Mouse (Mus musculus) testis, adult 2 months (tissue): ENCODE results near the gene Diaph3. TPM values are rescaled to one million over a fixed set of nuclear protein-coding genes. Genes with fewer than 3 reads are reported as not detected.

Source experiments
- H3K27ac ChIP-seq: fragments of 200-500 bp; 2 replicates; pipeline ENCODE4 v1.5.1; 2012; ENCODE audit warnings: low read depth, low read length; ENCODE audit not compliant: control insufficient read depth, insufficient read depth
- H3K27me3 ChIP-seq: fragments of 200-500 bp; 2 replicates; pipeline ENCODE4 v1.6.1; 2012; ENCODE audit warnings: mild to moderate bottlenecking, low read length, moderate library complexity; ENCODE audit not compliant: control insufficient read depth, insufficient read depth
- H3K36me3 ChIP-seq: fragments of 200-500 bp; 2 replicates; pipeline ENCODE4 v1.6.1; 2012; ENCODE audit warnings: mild to moderate bottlenecking, low read length; ENCODE audit not compliant: control insufficient read depth, insufficient read depth
- H3K4me1 ChIP-seq: fragments of 200-500 bp; 2 replicates; pipeline ENCODE4 v1.6.1; 2012; ENCODE audit warnings: low read length; ENCODE audit not compliant: control insufficient read depth, insufficient read depth
- H3K4me3 ChIP-seq: fragments of 200-500 bp; 2 replicates; pipeline ENCODE4 v1.5.1; 2012; ENCODE audit warnings: low read depth, mild to moderate bottlenecking, low read length, moderate library complexity, mixed read lengths; ENCODE audit not compliant: control insufficient read depth
- CTCF ChIP-seq: fragments of 200-500 bp; IDR thresholded peaks from 2 replicates; pipeline ENCODE4 v1.5.1; 2012; ENCODE audit warnings: low read depth, mild to moderate bottlenecking, inconsistent platforms, low read length, moderate library complexity; ENCODE audit not compliant: control insufficient read depth, insufficient read depth, insufficient replicate concordance
- POLR2A ChIP-seq: fragments of 200-500 bp; IDR thresholded peaks from 2 replicates; pipeline ENCODE4 v1.6.1; 2012; ENCODE audit warnings: low read depth, mild to moderate bottlenecking, inconsistent platforms, low read length, moderate library complexity; ENCODE audit not compliant: control insufficient read depth
- polyA plus RNA-seq: library from polyadenylated mRNA; depleted of rRNA; stranded (reverse); fragments of >200 nt; gene quantifications from 2 replicates; pipeline ENCODE4 v1.2.3, GENCODE M21; 2012

Gene Diaph3
- polyA plus RNA-seq, 1 experiment, result 13.0 TPM

GRCm38 (mm10) chr14:86678992-86679391 is 462.0 kb downstream of the Diaph3 start:
- H3K4me3 ChIP-seq, result no peak overlapping the region
- H3K27ac ChIP-seq, result no peak overlapping the region
- no peak for TF ChIP-seq CTCF
- TF ChIP-seq POLR2A, result no peak
- no peaks in the 10 kb centered on the region for H3K36me3 ChIP-seq
- no peaks in the 10 kb centered on the region for H3K4me1 ChIP-seq
- H3K27me3 ChIP-seq, result no peaks in the 10 kb centered on the region

- Histone ChIP-seq H3K36me3 (no peaks in the 10 kb centered on the region), H3K27ac (no peak overlapping the region), H3K27me3 (no peaks in the 10 kb centered on the region)
Observed at GRCm38 (mm10) chr14:86678179-86678780, 462.8 kb downstream of the Diaph3 start.

DNA sequence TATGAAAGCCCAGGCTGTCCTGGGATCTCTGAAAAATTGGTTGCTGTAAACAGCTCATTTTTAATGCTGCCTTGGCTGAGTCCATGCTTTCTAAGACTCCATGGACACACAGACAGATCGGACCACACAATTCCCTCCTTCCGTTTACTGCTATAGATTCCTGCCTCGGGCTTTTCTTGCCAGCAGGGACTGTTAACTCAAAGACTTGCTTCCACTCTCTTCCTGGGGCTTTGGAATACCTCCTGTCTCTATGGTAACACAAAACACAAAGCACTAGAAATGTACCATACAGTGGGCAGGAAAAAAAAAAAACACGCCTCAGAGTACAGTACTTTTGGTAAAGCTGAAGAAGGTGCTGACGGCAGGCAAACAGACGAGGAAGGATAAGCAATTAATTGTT is 464.0 kb downstream of the Diaph3 start:
- Histone ChIP-seq H3K36me3 (no peaks in the 10 kb centered on the region), H3K27ac (no peak overlapping the region), H3K4me1 (no peaks in the 10 kb centered on the region), H3K4me3 (no peak overlapping the region), H3K27me3 (no peaks in the 10 kb centered on the region)
- TF ChIP-seq CTCF (no peak), POLR2A (no peak)

More at GRCm38 (mm10) chr14:86678179-86678780, 462.8 kb downstream of the Diaph3 start:
- no peaks in the 10 kb centered on the region for H3K4me1 ChIP-seq
- no peak overlapping the region for H3K4me3 ChIP-seq
- TF ChIP-seq POLR2A (no peak), CTCF (no peak)

- Histone ChIP-seq H3K4me1 (no peaks in the 10 kb centered on the region), H3K4me3 (no peak overlapping the region), H3K36me3 (no peaks in the 10 kb centered on the region), H3K27ac (no peak overlapping the region), H3K27me3 (no peaks in the 10 kb centered on the region)
- TF ChIP-seq CTCF, result no peak
- no peak for TF ChIP-seq POLR2A
Observed at GRCm38 (mm10) chr14:86675314-86675713, 465.7 kb downstream of the Diaph3 start.

GRCm38 (mm10) chr14:86662846-86663245 is 478.2 kb downstream of the Diaph3 start:
- H3K27me3 ChIP-seq, result no peaks in the 10 kb centered on the region
- H3K27ac ChIP-seq, result no peak overlapping the region
- no peaks in the 10 kb centered on the region for H3K4me1 ChIP-seq
- H3K4me3 ChIP-seq, result no peak overlapping the region
- TF ChIP-seq POLR2A (no peak), CTCF (no peak)
- no peaks in the 10 kb centered on the region for H3K36me3 ChIP-seq

DNA sequence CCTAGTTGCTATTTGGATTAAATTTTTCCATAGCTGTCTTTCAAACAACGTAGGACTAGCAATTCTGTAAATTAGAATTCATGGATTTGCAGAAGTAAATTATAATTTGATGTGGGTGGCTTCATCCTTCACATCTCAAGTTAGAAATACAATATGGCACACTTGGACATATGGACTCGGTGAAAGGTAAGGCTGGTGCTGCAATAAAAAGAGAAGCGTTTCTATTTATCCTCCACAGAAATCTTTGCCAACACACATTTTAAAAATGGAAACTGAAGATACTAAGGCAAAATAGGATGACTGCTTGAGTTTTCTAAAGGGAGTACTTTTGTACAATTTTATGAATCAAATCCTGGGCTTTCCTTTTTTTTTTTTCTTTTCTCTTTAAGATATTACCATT is 480.5 kb downstream of the Diaph3 start:
- H3K36me3 ChIP-seq, result no peaks in the 10 kb centered on the region
- H3K4me3 ChIP-seq, result no peak overlapping the region
- H3K4me1 ChIP-seq, result no peaks in the 10 kb centered on the region
- no peaks in the 10 kb centered on the region for H3K27me3 ChIP-seq
- no peak overlapping the region for H3K27ac ChIP-seq
- TF ChIP-seq POLR2A (no peak), CTCF (no peak)

DNA sequence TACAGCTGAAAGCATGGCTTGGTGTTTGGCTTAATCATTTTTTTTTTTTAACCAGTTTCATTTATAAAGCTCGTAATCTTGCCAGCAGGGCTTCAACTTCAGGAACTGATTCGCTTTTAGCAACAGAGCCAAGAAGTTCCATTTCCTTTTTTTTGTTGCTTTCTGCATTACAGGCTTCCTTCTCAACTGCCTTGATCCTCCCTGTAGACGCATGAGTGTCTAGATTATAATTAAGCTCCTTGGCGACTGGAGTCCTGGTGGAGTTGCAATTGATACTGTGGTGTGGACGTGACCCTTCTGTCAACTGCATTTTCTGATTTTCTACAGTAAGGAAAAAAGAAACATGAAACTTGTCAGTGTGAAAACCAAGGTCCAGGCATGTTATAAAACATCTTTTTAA is 484.8 kb downstream of the Diaph3 start:
- TF ChIP-seq POLR2A, result no peak
- no peak for TF ChIP-seq CTCF
- H3K27ac ChIP-seq, result no peak overlapping the region
- no peaks in the 10 kb centered on the region for H3K27me3 ChIP-seq
- H3K4me3 ChIP-seq, result no peak overlapping the region
- no peaks in the 10 kb centered on the region for H3K36me3 ChIP-seq
- H3K4me1 ChIP-seq, result no peaks in the 10 kb centered on the region

GRCm38 (mm10) chr14:86646499-86647120 is 494.4 kb downstream of the Diaph3 start:
- Histone ChIP-seq H3K27ac (no peak overlapping the region), H3K36me3 (no peaks in the 10 kb centered on the region), H3K4me1 (no peaks in the 10 kb centered on the region), H3K4me3 (no peak overlapping the region), H3K27me3 (no peaks in the 10 kb centered on the region)
- TF ChIP-seq POLR2A (no peak), CTCF (no peak)
